Mouse (Mus musculus) frontal cortex, postnatal 36 days (tissue): ENCODE data around the gene Gm14862.
A peak's percentile ranks its signal among the peaks of the same experiment; 100 is the strongest.
"Not testable (repeated sequence)": the region's sequence is repeated elsewhere in the genome, so short reads cannot be mapped to it uniquely, and the experiment has no call there.

Experiments
- DNase-seq, 2 experiments: peaks; one replicate each; pipeline ENCODE4 v3.0.0; 2022; ENCODE audit warnings: low spot score in 2 of 2

Gm14862 gene

DNA sequence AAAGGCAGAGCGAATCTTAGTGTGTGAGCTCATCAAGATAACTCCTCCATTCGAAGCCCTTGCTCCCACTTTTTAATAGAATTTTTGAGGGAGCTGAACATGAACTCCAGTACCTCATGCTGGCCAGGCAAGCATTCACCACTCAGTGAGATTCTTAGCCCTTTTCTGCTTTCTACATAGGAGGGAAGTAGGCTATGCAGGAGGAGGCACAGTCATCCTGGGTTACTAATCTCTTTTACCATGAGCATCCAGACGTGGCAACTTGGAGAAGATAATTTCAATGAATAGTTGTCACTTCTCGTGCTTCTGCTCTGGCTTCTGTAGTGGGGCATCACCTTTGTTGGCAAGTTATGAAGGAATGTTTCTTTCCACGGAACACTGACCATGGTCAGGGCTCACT is at the start of gene Gm14862:
Gene Gm14862, minus strand, starts transcription at position 134 of the 400 bp plus-strand sequence.
- no peak for DNase-seq

DNA sequence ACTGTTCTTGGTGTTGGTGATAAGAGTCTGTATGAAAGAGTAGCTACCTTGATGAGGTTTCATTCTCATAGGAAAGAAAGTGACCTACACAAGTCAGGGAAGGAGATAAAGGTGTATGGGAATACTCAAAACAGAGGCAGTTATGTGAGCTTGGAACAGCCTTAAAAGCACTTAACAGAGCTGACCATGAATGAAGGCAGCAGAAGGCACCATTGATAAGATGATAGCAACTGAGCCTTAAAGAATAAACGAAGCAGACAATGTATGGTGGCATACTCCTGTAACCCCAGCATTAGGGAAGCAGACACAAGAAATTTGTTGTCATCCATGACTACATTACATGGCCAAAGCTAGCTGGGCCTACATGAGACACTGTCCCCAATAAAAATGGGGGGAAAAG is 46.8 kb upstream of the Gm14862 start:
- DNase-seq = no peak

DNA sequence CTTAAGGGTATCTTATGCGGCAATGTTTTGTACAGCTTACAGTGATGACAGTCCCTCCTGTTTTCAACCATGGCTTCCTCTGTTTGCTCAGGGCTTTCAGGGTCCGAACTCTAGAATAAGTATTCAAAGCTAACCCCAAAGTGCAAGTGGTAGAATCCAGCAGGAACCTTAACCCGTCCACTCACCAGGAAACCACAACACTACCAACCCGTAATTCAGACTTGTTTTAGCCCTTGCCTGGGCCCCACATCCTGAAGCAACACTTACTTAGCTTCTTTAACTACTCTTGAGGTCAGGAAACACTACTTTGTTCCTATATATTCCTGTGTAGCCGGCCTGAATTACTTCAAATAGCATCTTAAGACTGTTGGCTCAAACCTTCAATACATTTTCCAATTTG is 46.1 kb upstream of the Gm14862 start:
- no peak for DNase-seq

DNA sequence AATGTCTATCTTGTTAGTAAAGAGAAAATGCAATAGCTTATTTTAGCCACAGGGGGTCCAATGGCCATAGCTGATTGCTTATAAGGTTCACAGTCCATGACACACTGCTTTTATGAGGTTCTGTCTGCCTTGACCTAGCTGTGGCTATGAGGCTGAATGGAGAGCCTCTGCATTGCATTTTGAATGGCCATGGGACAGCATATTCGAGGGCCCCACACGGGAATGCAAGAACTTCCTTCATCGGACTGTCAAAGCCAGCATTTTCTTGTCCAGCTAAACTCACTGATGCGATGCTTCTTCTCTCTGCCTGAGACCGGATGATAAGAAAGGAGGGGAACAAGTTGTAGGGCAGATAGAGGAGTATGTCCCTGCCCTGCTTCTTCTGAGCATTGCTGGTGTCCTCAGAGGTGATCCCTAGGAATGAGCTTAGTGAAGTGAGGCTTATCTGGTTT is 41.7 kb upstream of the Gm14862 start:
- no peak for DNase-seq

DNA sequence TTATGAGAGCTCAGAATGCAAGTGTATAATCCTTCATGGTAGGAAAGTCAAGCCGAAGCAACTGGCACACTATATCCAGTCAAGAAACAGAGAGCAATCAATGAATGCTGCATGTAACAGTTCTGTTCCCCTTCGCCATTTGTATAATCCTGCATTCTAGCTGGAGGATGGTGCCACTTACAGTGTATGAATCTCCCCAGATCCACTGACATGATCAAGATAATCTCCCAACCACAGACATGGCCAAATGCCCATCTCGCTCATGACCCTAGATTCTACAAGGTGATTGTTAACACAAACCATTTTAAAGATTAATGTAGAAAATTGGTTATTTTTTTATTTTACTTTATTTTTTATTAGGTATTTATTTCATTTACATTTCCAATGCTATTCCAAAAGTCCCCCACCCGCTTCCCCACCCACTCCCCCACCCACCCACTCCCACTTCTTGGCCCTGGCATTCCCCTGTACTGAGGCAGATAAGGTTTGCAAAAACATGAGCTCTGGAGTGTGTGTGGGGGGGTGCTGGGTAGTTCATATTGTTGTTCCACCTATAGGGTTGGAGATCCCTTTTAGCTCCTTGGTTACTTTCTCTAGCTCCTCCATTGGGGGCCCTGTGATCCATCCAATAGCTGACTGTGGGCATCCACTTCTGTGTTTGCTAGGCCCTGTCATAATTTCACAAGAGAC is 36.6 kb upstream of the Gm14862 start:
- DNase-seq = not testable (repeated sequence)

DNA sequence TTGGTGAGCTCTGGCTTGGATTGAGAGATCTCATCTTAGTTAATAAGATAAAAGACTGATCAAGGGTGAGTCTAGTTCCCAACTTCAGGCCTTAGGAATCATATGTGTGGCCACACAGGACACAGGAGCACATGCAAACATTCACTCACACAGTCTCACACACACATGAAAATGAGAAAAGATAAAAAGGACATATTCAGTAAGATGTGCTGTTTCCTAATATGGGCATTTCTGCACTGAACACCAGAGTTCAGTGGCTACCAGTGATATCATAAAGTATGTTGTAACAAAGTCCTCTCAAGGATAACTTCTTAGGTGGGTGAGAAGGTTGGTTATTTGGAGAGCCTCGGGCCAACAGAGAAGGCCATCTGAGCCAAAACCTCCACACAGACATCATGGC is 26.8 kb upstream of the Gm14862 start, which contains the start of gene H2al1m:
Gene H2al1m, plus strand, starts transcription at position 301 of the 400 bp plus-strand sequence.
- not testable (repeated sequence) for DNase-seq

DNA sequence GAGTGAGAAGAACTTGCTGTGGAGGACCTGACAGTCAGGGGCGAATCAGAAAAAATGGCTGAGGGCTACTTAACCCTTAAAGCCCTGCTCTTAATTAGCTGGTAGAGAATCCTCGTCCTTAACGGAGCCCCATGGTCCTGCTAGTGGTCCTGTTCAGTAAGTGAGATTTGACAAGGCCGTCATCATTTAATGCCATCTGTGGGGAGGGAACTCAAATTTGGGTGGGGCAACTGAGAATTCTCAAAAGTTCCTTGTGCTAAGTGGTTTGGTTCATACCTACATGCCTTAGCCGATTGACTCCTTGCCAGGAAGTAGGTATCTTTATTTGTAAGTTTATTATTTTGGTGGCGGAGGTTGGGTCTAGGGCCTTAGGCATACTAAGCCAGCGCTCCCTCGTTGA is 17.6 kb upstream of the Gm14862 start:
- DNase-seq = no peak

DNA sequence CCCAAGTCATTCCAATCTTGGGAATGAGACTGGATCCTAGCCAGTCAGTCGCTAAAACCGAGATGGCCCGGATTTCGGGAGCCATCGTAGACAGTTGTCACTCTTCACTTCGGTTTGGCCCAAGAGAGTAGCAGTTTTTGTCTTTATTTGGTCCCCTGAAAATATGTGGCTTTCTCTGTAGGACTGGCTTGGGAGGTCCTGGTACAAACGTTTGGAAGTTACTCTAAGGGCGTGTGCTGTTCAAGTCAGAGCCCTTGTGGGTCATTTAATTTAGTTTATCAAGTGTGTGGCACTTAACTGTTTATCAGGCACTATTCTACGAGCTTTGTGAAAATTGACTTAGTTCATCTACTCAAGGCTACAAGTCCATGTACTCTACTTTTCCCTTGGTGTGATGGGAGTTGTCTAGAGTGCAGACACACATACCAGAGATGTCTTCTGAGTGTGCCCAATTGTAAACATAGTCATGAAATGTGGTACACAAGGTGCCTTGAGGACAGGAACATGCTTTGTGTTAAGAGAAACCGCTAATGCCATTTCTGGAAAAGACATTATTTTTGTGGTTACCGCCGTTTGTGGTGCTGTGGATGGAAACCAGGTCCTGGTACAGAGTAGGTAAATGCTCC is 16.8 kb upstream of the Gm14862 start:
- no peak for DNase-seq

DNA sequence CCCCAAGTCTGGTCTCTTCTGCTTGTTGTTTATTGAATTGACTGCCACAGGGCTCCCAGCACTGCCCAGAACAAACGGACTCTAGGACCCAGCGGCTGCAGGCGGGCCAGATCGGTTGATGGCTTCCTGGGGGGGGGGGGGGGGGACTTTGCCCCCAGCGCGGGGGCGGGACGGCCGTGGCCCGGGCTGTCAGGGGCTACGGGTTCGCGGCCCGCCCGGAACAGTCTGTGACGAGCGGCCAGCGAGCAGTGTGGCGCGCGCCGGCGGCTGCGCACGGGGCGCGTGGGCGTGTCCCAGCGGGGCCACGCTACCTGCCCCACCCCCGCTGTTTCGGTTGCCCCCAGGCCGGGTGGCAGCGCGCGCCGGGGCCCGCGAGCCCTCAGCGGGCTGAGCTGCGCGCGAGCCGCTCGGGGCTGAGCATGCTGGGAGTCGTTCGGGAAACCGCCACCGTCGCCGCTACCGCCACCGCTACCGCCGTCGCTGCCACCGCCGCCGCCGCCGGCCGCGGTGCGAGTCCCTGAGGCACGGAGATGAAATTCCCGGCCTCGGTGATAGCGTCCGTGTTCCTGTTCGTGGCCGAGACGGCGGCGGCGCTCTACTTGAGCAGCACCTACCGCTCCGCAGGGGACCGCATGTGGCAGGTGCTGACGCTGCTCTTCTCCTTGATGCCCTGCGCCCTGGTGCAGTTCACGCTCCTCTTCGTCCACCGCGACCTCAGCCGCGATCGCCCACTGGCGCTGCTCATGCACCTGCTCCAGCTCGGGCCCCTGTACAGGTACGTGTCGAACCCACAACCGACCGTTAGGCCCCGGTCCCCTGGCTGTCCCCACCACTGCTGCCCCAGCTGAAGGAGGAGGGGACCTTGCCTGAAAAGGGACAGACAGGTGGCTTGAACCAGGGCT is 16.0 kb upstream of the Gm14862 start, which contains the start of gene Xk:
Gene Xk, plus strand, starts transcription at position 297 of the 902 bp plus-strand sequence.
- peak; percentile 21 to 31 for DNase-seq

DNA sequence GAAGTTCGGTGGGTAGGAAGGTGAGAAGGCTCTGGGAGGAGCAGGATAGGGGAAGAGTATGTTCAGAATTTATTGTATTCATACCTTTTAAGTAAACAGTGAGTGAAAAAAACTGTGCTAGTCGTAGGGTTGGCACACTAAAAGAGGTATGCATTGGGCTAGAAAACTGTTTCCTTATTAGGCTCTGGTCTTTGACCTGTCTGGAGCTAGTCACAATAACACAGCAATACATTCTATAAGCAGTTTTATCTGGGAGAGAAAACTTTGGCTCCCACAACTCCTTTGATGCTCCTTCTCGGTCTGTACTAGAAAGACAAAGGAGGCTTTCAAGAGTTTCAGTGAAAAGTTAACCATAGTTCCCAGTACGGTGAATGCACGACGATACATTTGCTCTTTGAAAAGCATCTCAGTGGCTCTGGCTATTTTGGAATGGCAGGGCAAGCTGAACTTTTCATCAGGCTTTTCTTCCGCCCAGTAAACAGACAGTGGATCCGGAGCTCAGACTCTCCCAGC is 15.3 kb upstream of the Gm14862 start:
- no peak for DNase-seq

DNA sequence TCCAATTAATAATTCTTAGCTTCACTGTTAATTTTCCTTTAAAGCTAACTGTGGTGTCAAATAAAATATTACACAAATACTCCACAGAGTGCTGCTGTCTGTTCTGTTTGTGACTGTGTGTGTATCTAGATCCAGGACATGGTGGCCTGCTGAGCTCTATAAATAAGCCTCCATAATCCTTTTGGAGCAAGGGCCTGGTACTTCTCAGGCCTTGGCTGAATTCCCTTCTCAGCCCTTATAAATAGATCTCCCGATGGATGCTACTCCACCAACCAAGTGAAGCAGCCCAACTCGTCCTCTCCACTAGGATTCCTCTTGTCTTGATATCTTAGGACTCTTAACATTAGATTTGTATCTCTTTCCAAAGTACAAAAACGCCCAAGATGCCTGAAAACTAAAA is 14.4 kb upstream of the Gm14862 start:
- no peak for DNase-seq

DNA sequence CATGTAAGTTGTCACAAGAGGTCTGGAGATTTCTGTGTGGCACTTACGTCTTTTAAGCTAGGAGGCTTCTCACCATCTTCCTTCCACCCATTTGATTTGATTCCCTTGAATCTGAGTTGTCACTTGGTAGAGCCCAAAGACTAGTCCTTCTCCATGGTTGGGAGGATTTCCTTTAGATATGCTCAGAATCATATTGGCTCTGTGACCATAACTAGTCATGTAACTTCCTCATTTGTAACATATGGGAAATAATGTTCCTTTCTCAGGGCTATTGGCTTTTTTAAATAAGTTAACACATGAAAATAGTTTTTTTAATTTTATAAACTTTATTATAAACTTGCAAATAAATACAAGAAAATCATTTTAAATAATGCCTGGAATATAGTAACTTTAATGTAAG is 2.6 kb upstream of the Gm14862 start:
- DNase-seq = no peak

DNA sequence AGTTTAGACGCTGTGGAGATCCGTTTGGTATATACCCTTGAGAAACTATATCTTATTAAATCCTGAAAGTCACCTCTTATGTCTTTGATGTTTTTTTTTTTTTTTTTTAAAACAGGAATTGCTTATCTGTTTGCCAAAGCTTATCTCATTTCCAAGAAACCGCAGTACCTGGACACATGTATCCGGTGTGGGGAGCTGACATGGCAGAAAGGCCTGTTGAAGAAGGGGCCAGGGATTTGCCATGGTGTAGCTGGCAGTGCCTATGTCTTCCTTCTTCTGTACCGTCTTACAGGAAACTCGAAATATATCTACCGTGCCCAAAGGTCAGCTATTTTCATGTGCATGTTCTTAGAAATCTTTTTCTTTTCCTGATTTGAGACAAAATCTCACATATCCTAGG is 1.1 kb upstream of the Gm14862 start:
- no peak for DNase-seq

DNA sequence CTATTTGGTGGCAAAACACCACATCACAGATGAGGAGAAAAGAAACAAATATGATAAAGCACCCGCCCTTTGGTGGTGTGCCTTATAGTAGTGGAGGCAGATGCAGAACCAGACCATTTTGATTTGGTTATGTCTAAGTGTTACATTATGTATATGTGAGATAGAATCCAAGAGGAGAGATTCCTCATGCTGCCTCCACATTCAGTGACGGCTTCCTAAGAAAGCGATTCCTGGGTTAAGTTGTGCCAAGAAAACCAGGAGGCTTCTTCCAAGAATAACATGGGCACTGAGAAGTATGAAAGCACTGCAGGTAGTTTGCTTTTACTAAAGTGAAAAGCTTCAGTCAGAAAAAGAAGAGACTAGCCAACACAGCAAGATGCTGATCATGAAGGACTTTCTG is 1.8 kb downstream of the Gm14862 start:
- peak in 1 of 2 experiments; percentile 17 for DNase-seq

DNA sequence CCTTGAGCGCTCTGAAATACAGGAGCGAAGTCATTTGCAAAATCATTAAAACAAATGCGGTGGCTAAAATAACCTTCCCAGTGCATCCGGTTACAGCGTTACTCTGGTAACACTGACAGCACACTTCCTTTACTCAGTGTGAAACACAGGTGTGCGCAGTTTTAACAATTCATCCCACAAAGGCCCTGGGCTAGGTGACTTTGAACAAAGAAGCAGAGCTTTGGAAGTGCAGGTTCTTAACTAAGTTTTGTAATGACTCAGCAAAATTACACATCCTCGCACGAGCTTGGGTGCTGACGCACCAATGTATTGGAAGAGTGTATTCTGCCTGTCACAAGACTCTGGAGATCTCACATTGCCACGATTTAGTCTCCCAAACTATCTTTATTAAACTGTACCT is 2.7 kb downstream of the Gm14862 start:
- DNase-seq = no peak

DNA sequence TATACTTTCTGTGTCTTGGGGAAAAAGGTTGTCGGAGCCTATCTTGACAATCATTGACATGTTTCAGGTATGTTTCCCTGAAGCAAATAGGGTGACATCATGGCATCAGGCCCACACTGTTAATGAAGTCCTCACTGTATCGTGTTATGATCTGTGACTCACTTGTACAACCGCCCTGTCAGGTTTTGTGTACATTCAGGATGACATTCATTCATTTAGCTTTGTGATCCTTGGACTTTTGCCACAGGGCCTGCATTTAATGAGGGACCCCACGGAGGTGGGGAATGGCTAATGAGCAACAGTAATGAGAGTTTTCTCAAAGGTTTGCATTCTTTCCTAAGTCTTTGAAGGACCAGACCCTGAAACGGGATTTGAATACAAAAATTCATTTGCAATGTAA is 7.8 kb downstream of the Gm14862 start:
- no peak for DNase-seq

DNA sequence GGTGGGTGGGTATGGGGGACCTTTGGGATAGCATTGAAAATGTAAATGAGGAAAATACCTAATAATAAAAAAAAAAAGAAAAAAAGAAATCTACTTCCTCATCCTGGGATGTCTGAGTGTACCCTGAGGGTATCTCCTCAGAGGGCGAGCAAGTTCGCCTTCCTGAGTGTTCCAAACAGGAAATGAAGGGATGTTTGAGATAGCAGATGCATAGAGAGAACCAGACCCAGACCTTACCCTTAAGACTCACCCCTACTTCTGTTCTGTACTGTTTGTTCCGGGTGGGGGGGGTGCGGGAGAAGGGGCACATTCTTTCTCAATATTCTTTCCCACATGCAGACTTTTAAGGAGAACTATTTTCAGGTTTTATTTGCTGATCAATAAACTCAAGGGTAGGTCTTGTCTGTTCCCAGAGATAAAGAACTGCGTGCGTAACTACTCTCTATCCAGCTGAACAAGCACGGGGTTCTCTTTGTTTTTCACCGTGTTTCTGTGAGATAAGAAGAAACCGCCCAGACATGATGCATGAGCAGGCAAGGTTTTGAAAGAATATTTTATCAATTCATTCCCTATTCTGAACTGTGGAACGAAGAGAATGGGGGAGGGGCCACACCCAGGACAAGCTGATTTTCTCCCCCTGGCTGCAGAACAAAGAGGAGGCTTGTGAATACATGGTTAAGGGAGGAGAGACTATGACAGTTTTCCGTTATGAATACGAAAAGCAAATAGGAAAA is 11.9 kb downstream of the Gm14862 start:
- no peak for DNase-seq

DNA sequence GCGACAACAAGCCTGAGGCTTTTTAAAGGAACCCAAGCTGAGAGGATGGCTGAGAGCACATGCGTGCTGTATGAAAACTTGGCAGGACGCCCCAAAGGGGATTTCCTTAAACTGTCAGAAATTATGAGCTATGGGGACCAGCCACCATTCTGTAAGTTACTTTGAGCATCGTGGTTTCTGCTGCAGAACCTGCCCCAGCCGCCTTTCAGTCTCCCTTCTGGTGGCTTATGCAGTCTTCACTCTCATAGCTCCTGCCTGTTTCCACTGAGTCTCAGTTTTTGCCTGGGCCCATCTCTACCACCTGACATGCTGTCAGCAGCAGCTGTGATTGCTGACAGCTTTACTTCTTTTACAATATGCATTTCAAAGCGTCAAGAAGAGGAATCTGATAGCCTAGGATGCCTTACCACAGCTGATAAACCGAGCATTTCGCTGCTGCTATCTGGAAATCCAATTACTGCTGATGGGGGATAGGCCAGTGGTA is 13.3 kb downstream of the Gm14862 start:
- peak in 1 of 2 experiments; percentile 13 for DNase-seq

DNA sequence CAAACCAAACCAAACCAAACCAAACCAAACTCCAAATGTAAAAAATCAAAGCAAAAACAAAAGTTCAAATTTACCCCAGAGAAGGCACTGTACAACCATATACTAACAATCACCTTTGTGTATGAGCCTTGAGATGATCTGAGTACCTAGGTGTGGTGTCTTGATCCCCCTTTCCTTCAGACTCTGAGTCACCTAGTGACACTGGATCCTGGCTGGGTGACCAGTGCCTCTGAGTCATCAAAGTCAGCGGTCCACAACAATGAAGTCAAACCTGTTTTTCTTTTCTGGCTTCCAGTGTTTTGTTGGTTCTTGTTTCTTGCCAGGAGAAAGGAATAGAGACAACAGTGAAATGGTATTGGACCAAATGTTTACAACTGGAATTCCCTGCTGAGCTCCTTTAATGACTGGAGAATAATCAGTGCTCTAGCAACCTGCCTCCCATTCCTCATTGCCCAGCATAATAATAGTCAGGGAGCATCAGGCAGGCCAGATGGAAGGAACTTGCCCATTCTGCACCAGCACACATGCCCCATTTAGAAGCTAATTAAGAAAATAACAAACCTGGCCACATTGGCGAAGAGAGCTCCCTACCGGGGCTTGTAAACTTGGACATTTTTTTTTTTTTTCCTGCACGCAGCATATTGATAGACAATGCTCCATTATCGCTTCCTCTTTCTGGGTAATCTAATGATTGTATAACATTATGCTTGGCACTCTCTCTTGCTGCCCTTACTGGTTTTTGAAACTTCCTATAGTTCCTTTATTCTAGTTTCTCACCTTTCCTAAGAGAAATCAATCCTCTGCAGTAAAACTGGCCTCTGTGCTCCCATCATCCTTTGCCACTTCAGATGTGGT is 15.7 kb downstream of the Gm14862 start:
- no peak for DNase-seq

DNA sequence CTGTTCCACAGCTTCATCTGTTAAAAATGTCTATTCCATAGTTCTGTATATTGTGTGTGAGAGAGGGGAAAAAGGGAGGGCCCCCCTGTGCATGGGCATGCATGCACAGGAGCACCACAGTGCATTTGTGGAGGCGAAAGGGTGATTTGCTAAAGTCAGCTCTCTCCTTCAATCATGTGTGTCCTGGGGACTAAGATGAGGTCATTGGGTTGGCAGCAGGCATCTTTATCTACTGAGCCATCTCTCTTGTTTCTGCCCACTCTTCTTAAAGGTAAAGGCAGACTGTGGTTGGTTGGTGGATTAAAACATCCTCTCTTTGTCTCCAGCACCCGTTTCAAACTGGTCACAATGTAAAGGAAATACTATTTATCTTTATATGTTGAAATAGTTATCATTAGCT is 29.6 kb downstream of the Gm14862 start:
- DNase-seq = no peak
